Mouse (Mus musculus) megakaryocyte, embryonic 14.5 days (primary cell): ENCODE measurements around the gene 8030411F24Rik. TPM values are rescaled to one million over a fixed set of nuclear protein-coding genes. Genes with fewer than 3 reads are reported as not detected.

ENCODE experiments used
- H3K27me3 ChIP-seq: replicated peaks from 2 replicates; pipeline ENCODE3; 2012; ENCODE audit warnings: inconsistent platforms
- H3K36me3 ChIP-seq: replicated peaks from 2 replicates; pipeline ENCODE3; 2012; ENCODE audit warnings: low read length, inconsistent platforms, mixed read lengths
- H3K4me1 ChIP-seq: 2 replicates; pipeline ENCODE4 v1.6.1; 2012; ENCODE audit warnings: inconsistent platforms
- H3K4me3 ChIP-seq: replicated peaks from 2 replicates; pipeline ENCODE3; 2012; ENCODE audit warnings: moderate library complexity, mild to moderate bottlenecking, inconsistent platforms
- H3K9me3 ChIP-seq: 2 replicates; pipeline ENCODE4 v1.6.1; 2012; ENCODE audit warnings: inconsistent platforms
- FLI1 ChIP-seq: IDR thresholded peaks from 2 replicates; pipeline ENCODE4 v1.6.1; 2012; ENCODE audit warnings: low read length, inconsistent platforms, mixed read lengths
- GATA1 ChIP-seq: IDR thresholded peaks from 3 replicates; pipeline ENCODE4 v1.6.1; 2012; ENCODE audit warnings: mixed read lengths, low read length, inconsistent platforms, borderline replicate concordance
- polyA plus RNA-seq: library from polyadenylated mRNA; stranded (reverse); fragments of >175 nt; gene quantifications from 2 replicates; pipeline ENCODE4 v1.2.3, GENCODE M21; 2012; ENCODE audit warnings: low replicate concordance; ENCODE audit not compliant: insufficient read depth

8030411F24Rik gene
- polyA plus RNA-seq, 1 experiment: not detected

- Histone ChIP-seq H3K9me3 (peaks cover 15% of the 10 kb centered on the region; the same call in 1 of the 2 replicates), H3K27me3 (no peaks in the 10 kb centered on the region), H3K4me1 (no peaks in the 10 kb centered on the region), H3K36me3 (no peaks in the 10 kb centered on the region), H3K4me3 (no peak within 1 kb of the TSS)
- TF ChIP-seq FLI1 (no peak), GATA1 (no peak)
Measured at GRCm38 (mm10) chr2:148789142-148789541, 7.3 kb downstream of the 8030411F24Rik start, which contains the start of gene Cst12. TSS of gene Cst12 (plus strand) at chr2:148789361.

DNA sequence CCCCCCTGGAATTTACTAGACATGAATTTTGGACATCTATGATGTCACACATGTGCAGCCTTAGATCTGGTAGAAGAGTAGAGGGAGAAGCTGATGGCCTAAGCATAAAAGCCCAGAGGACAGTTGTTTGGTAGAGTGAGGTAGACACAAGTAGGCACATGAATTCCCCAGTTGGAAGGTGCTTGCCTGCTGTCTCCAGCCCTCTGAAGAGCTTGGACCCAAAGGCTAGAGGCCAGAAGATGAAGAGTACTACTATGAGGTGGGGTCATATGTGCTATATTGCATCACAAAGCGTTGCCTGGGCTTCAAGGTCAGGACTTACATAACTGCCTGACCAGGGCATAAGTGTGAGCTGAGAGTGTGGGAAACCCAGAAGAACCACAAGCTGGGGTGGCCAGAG is 16.7 kb downstream of the 8030411F24Rik start, which contains the start of gene Cst8:
Gene Cst8, plus strand, starts transcription at position 301 of the 400 bp plus-strand sequence.
- no peaks in the 10 kb centered on the region for H3K9me3 ChIP-seq
- H3K27me3 ChIP-seq: no peaks in the 10 kb centered on the region
- no peaks in the 10 kb centered on the region for H3K4me1 ChIP-seq
- no peaks in the 10 kb centered on the region for H3K36me3 ChIP-seq
- TF ChIP-seq GATA1 (no peak), FLI1 (no peak)
- no peak within 1 kb of the TSS for H3K4me3 ChIP-seq

GRCm38 (mm10) chr2:148801491-148801921 is 19.7 kb downstream of the 8030411F24Rik start:
- TF ChIP-seq FLI1 (no peak), GATA1 (no peak)
- Histone ChIP-seq H3K4me1 (no peaks in the 10 kb centered on the region), H3K27me3 (no peaks in the 10 kb centered on the region), H3K9me3 (no peaks in the 10 kb centered on the region), H3K4me3 (no peak overlapping the region), H3K36me3 (no peaks in the 10 kb centered on the region)

DNA sequence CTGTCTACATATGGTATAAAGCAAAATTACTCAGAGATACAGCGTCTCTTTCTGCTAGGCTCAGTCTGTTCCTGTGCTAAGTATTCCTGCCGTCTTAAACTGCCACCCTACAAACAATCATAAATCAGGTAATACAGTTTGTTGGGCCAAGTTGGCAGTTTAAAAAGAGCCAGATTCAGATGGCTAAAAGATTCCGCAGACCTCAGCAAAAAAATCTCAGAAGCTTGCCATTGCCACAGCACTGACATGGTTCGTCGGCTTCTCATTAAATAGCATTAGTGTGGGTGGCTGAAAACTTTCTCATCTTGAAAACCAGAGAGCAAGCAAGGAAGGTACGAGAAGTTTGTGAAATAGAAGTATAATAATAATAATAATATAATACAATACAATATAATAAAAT is 24.9 kb downstream of the 8030411F24Rik start:
- no peaks in the 10 kb centered on the region for H3K36me3 ChIP-seq
- no peak overlapping the region for H3K4me3 ChIP-seq
- TF ChIP-seq GATA1 (no peak), FLI1 (no peak)
- H3K27me3 ChIP-seq: no peaks in the 10 kb centered on the region
- no peaks in the 10 kb centered on the region for H3K4me1 ChIP-seq
- no peaks in the 10 kb centered on the region for H3K9me3 ChIP-seq

- no peak for TF ChIP-seq GATA1
- no peak for TF ChIP-seq FLI1
- Histone ChIP-seq H3K9me3 (no peaks in the 10 kb centered on the region), H3K4me1 (no peaks in the 10 kb centered on the region), H3K36me3 (no peaks in the 10 kb centered on the region), H3K4me3 (no peak within 1 kb of the TSS), H3K27me3 (no peaks in the 10 kb centered on the region)
Measured at GRCm38 (mm10) chr2:148819909-148820308, 38.1 kb downstream of the 8030411F24Rik start, which contains the start of gene Cst13. TSS of gene Cst13 (plus strand) at chr2:148820081.

- Histone ChIP-seq H3K9me3 (no peaks in the 10 kb centered on the region), H3K36me3 (no peaks in the 10 kb centered on the region), H3K4me3 (no peak overlapping the region), H3K4me1 (no peaks in the 10 kb centered on the region), H3K27me3 (no peaks in the 10 kb centered on the region)
- TF ChIP-seq FLI1 (no peak), GATA1 (no peak)
Measured at GRCm38 (mm10) chr2:148825986-148826385, 44.2 kb downstream of the 8030411F24Rik start.

DNA sequence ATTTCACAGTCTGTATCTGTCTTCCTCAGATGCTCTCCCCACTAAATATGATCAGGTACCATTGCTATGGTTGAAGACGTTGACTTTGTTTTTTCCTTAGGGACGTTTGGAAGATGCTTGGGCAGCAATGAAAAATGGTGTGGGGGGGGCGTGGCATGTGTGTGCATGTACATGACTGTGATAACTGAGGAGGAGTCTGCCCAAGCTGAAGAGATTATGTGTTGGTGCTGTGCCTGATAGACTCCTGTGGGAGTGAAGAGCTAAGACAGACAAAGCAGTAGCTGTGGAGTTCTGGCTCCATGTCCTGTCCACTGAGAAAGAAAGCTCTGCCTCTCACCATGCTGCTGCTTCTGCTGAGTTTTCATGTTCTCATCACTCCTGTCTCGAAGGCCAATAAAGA is 53.1 kb downstream of the 8030411F24Rik start, which contains the start of gene Cst9:
Gene Cst9, plus strand, starts transcription at position 236 of the 400 bp plus-strand sequence.
- Histone ChIP-seq H3K36me3 (no peaks in the 10 kb centered on the region), H3K9me3 (no peaks in the 10 kb centered on the region), H3K4me1 (no peaks in the 10 kb centered on the region), H3K27me3 (no peaks in the 10 kb centered on the region), H3K4me3 (no peak within 1 kb of the TSS)
- TF ChIP-seq FLI1 (no peak), GATA1 (no peak)

Other genes starting within 250 kb of the 8030411F24Rik start
- 2.6 and 25.6 TPM in 2 replicates for gene Nxt1, start 109.4 kb upstream of the 8030411F24Rik start, polyA plus RNA-seq
- 5.2 and 17.8 TPM in 2 replicates for gene Gzf1, start 101.0 kb upstream of the 8030411F24Rik start, polyA plus RNA-seq
- not detected in 2 replicates for gene Napb, start 49.5 kb upstream of the 8030411F24Rik start, polyA plus RNA-seq
- not detected in 2 replicates for gene Cstl1, start 31.7 kb upstream of the 8030411F24Rik start, polyA plus RNA-seq
- gene Cst11, start 10.5 kb upstream of the 8030411F24Rik start, polyA plus RNA-seq: not detected in 2 replicates
- gene Cst12, start 7.4 kb downstream of the 8030411F24Rik start, polyA plus RNA-seq: not detected in 2 replicates
- not detected in 2 replicates for gene Cst8, start 16.8 kb downstream of the 8030411F24Rik start, polyA plus RNA-seq
- gene Cst13, start 38.1 kb downstream of the 8030411F24Rik start, polyA plus RNA-seq: not detected in 2 replicates
- not detected in 2 replicates for gene Cst9, start 53.1 kb downstream of the 8030411F24Rik start, polyA plus RNA-seq
- gene 9230104L09Rik, start 83.0 kb downstream of the 8030411F24Rik start, polyA plus RNA-seq: not detected in 2 replicates
- 199 and 636 TPM in 2 replicates for gene Cst3, start 93.7 kb downstream of the 8030411F24Rik start, polyA plus RNA-seq
- gene Gm1330, start 221.2 kb downstream of the 8030411F24Rik start, polyA plus RNA-seq: not detected in 2 replicates
- gene Gm10750, start 235.2 kb downstream of the 8030411F24Rik start, polyA plus RNA-seq: 1.5 TPM in 1 of 2 replicates, not detected in the other